Mouse (Mus musculus) lung, adult 2 months (tissue): Measurements from ENCODE around the gene Vapb. TPM values are rescaled to one million over a fixed set of nuclear protein-coding genes. Genes with fewer than 3 reads are reported as not detected.

Source experiments
- DNase-seq: peaks from one replicate; pipeline ENCODE4 v3.0.0; 2022
- H3K4me1 ChIP-seq: fragments of 200-500 bp; 2 replicates; pipeline ENCODE4 v1.6.1; 2011; ENCODE audit warnings: low read length; ENCODE audit not compliant: control insufficient read depth, insufficient read depth
- H3K4me3 ChIP-seq: fragments of 200-500 bp; replicated peaks from 2 replicates; pipeline ENCODE3; 2011; ENCODE audit warnings: low read depth, mild to moderate bottlenecking, control low read depth, low read length; ENCODE audit errors: extremely low read depth
- CTCF ChIP-seq: fragments of 200-500 bp; IDR thresholded peaks from 2 replicates; pipeline ENCODE4 v1.5.1; 2011; ENCODE audit warnings: mild to moderate bottlenecking, low read length, control low read depth; ENCODE audit not compliant: insufficient read depth
- POLR2A ChIP-seq: fragments of 200-500 bp; IDR thresholded peaks from 2 replicates; pipeline ENCODE4 v1.6.1; 2011; ENCODE audit warnings: low read depth, mild to moderate bottlenecking, control low read depth, low read length, borderline replicate concordance; ENCODE audit errors: extremely low read depth
- WGBS: fragments of 180-500 bp; shearing (Covaris S2); methylation state at CpG from one replicate; pipeline ENCODE4 v1.1.7; 2018; 5-methylcytosine and 5-hydroxymethylcytosine counted together
- polyA plus RNA-seq: library from polyadenylated mRNA; depleted of rRNA; stranded (reverse); fragments of >200 nt; gene quantifications from 2 replicates; pipeline ENCODE4 v1.2.3, GENCODE M21; 2012

Vapb gene
- polyA plus RNA-seq, 1 experiment: 16.8 TPM

- 44% methylated on average over 3 of the region's 3 CpGs for whole genome bisulfite sequencing
- H3K4me3 ChIP-seq: no peak overlapping the region
- no peak for DNase-seq
- TF ChIP-seq CTCF: no peak
- no peaks in the 10 kb centered on the region; the same call in none of the 2 replicates for H3K4me1 ChIP-seq
Measured at GRCm38 (mm10) chr2:173764629-173765028, 27.3 kb downstream of the Vapb start.

DNA sequence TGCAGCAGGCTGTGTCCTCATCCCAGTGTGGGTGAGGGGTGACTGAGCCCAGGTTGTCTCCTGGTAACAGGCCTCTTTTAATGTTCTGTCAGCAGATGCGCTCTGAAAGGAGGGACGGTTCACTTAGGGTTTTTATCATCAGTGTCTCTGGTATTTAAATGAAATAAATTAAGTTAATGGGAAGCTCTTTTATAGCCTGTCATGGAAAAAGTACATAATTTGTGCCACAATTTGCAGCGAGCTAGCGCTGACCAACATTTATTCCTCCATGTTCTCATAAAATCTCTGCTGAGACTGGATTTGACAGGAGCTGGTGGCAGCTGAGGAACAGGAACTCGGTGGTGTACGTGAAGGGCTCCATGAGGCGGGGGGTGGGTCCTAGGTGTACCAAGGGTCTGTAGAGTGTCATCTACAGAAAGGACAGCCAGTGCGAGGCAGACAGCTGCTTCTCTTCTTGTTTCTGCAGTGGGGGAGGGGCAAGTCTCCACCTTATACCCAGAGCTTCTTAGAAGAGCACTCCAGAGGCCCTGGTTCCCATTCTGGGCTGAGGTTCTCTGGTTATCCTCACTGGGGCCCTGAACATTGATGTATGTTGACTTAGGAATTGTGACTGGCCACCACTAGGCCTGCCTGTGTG, 30.8 kb downstream of the Vapb start:
- TF ChIP-seq POLR2A (no peak), CTCF (no peak)
- Histone ChIP-seq H3K4me3 (no peak overlapping the region), H3K4me1 (no peaks in the 10 kb centered on the region; the same call in none of the 2 replicates)
- DNase-seq: no peak
- 75% methylated on average over 8 of the region's 8 CpGs for WGBS

GRCm38 (mm10) chr2:173769183-173769582, 31.9 kb downstream of the Vapb start:
- no peak overlapping the region for H3K4me3 ChIP-seq
- TF ChIP-seq POLR2A (no peak), CTCF (no peak)
- H3K4me1 ChIP-seq: no peaks in the 10 kb centered on the region; the same call in 1 of the 2 replicates
- no peak for DNase-seq
- 54% methylated on average over 10 of the region's 10 CpGs for WGBS

DNA sequence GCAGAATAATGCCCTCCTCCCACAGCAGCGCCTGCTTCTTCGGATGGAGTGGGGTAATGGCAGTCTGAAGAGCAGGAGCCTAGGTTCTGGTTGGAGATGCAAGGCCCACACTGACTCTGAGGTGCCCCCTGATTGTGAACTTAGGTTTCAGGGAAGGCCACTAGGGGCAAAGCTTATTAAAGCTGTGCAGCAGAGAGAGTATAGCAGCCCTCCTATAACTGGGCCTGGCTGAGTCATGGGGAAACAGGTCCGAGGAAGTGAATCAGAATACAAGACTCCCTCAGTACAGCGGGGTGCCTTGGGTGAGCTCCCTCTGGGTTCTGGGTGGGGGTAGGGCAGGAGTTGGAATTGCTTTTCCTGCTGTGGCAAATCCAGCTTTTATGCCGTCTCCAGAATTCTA, 33.3 kb downstream of the Vapb start:
- Histone ChIP-seq H3K4me1 (no peaks in the 10 kb centered on the region; the same call in 1 of the 2 replicates), H3K4me3 (no peak overlapping the region)
- 77% methylated on average over 5 of the region's 5 CpGs for WGBS
- TF ChIP-seq CTCF: no peak
- TF ChIP-seq POLR2A: no peak
- no peak for DNase-seq

- Histone ChIP-seq H3K4me1 (no peaks in the 10 kb centered on the region; the same call in 1 of the 2 replicates), H3K4me3 (no peak overlapping the region)
- 50% methylated on average over 8 of the region's 8 CpGs for WGBS
- no peak for TF ChIP-seq CTCF
- no peak for TF ChIP-seq POLR2A
- peak; percentile 23 for DNase-seq
Measured at GRCm38 (mm10) chr2:173771706-173772105, 34.4 kb downstream of the Vapb start.

DNA sequence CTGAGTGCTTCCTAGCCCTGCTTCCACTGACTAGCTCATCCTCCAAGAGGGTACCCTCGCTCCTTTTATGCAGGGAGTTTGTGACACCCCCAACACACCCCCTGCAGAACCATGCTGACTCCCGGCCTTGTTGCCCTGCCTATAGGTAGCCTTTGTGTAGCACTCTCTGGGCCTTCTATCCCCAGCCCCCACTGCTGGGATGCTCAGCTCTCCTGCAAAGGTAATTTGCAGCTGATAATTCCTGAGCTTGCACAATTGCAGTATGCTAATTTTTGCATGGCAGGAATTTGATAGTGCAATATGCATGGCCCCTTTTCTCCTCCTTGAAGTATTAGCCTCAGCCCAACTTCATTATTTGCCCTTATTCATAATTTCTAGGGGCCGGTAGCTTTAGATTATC, 38.2 kb downstream of the Vapb start:
- no peaks in the 10 kb centered on the region for H3K4me1 ChIP-seq
- no peak for TF ChIP-seq POLR2A
- TF ChIP-seq CTCF: no peak
- H3K4me3 ChIP-seq: no peak overlapping the region
- WGBS: 82% methylated on average over 3 of the region's 3 CpGs
- no peak for DNase-seq

- TF ChIP-seq CTCF (no peak), POLR2A (no peak)
- no peak for DNase-seq
- 56% methylated on average over 9 of the region's 9 CpGs for WGBS
- no peaks in the 10 kb centered on the region for H3K4me1 ChIP-seq
- no peak overlapping the region for H3K4me3 ChIP-seq
Measured at GRCm38 (mm10) chr2:173776108-173776507, 38.8 kb downstream of the Vapb start.

DNA sequence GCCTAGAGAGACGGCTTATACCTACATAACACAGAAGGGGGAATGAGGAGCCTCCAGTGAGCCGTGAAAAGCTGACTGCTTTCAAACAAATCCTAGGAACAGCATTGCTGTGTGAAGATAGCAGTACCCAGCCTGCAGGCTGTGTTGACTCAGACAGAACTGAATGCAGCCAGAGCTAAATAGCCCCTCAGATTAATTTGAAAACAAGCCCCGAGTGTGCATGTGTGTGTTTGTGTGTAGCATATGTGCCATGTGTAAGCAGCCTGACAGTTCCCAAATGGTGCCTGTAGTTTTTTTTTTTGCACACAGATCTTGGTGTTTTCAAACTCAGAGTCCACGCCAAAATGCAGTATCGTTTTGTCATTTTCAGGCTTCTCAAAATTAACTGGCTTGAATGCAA, 43.6 kb downstream of the Vapb start:
- H3K4me1 ChIP-seq: no peaks in the 10 kb centered on the region
- TF ChIP-seq CTCF (no peak), POLR2A (no peak)
- no peak overlapping the region for H3K4me3 ChIP-seq
- WGBS: 83% methylated on average over 5 of the region's 5 CpGs
- no peak for DNase-seq

DNA sequence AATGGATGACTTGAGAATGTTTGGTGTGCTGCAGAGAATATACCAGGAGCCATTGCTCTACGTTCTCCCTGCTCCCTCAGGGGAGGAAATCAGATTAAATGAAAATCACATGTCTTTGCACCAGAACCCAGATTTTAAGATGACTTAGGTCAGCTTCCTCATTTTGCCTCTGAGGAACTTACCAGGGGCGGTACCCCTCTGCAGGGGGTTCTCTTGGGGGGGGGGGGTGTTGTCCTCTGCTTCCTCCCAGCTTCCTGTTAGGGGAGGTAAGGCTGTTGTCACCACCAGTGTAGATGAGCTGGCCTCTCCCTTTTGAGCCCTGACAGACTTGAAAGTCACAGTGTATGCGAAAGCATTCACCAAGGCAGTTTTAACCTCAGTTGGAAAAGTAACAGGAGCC, 47.1 kb downstream of the Vapb start:
- DNase-seq: no peak
- 69% methylated on average over 3 of the region's 3 CpGs for WGBS
- Histone ChIP-seq H3K4me1 (no peaks in the 10 kb centered on the region), H3K4me3 (no peak overlapping the region)
- TF ChIP-seq CTCF: no peak

GRCm38 (mm10) chr2:173784884-173785283, 47.6 kb downstream of the Vapb start:
- WGBS: 67% methylated on average over 6 of the region's 6 CpGs
- no peaks in the 10 kb centered on the region; the same call in 1 of the 2 replicates for H3K4me1 ChIP-seq
- no peak for DNase-seq
- TF ChIP-seq POLR2A (no peak), CTCF (no peak)
- H3K4me3 ChIP-seq: no peak overlapping the region
